8 mouse cellular contexts compared by ENCODE assay signal in the genomic region with DNA sequence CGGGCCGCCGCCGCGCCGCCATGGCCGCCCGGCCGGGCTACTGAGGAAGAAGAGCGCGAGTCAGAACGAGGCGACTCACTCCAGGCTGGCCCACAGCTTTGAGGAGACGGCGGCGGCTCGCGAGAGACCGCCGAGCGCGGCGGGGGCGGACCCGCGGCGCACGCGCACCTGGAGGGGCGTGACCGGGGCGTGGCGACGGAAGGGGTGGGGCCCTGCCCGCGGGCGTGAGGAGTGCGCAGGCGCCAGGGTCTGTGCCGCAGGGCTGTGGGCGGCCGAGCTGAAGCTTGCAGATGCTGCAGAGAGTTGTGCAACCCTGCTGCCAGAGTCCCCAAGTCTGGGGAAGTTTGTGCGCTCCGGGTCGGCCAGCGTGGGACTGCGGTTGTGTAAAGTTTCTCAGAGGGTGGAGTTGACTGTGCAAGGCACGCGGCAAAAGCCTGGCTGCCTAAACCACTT. TPM values are rescaled to one million over a fixed set of nuclear protein-coding genes. Genes with fewer than 3 reads are reported as not detected.
A peak's percentile ranks its signal among the peaks of the same experiment; 100 is the strongest.
DNase-seq lines count a peak whose midpoint lies in the region; ATAC-seq and TF ChIP-seq lines count a peak whose summit lies in the region.

A gene (minus strand): TSS at position 153 of the 453 bp plus-strand sequence.

- no peaks in the 10 kb centered on the region for H3K9me3 ChIP-seq in G1E (replicated peaks)
- no peaks in the 10 kb centered on the region for H3K9me3 ChIP-seq in forebrain, embryonic 16.5 days (ENCODE audit: control insufficient read depth, low read length)
- H3K9me3 ChIP-seq in lung, embryonic 15.5 days = no peaks in the 10 kb centered on the region

- peaks cover 7% of the 10 kb centered on the region for H3K36me3 ChIP-seq in G1E (replicated peaks)
- no peaks in the 10 kb centered on the region for H3K36me3 ChIP-seq in forebrain, embryonic 16.5 days (ENCODE audit: control insufficient read depth, insufficient read depth)
- H3K36me3 ChIP-seq in lung, embryonic 15.5 days = no peaks in the 10 kb centered on the region

- under 1% methylated on average over 49 of the region's 49 CpGs for WGBS in forebrain, embryonic 16.5 days
- under 1% methylated on average over 48 of the region's 49 CpGs for WGBS in lung, embryonic 15.5 days

- H3K27ac ChIP-seq in forebrain, embryonic 16.5 days (ENCODE audit: low read length) = peak within 1 kb of the TSS; percentile 98
- peak within 1 kb of the TSS; percentile 99 for H3K27ac ChIP-seq in lung, embryonic 15.5 days

- TF ChIP-seq CTCF in G1E (IDR thresholded peaks at IDR 0.05; ENCODE audit: low read depth, low read length) = no peak

- peaks cover 69% of the 10 kb centered on the region for H3K4me1 ChIP-seq in G1E (ENCODE audit: insufficient read depth, low read depth, low read length)
- peaks cover 10% of the 10 kb centered on the region for H3K4me1 ChIP-seq in forebrain, embryonic 16.5 days (replicated peaks; ENCODE audit: control insufficient read depth, insufficient read depth, low read length)
- H3K4me1 ChIP-seq in lung, embryonic 15.5 days = peaks cover 28% of the 10 kb centered on the region

- peak within 1 kb of the TSS; percentile 93 for H3K9ac ChIP-seq in forebrain, embryonic 16.5 days (replicated peaks; ENCODE audit: low read depth, low read length)
- peak within 1 kb of the TSS; percentile 85 for H3K9ac ChIP-seq in lung, embryonic 15.5 days

- ATAC-seq in G1E (ENCODE audit: extremely low read depth, insufficient number of reproducible peaks, low FRiP score, poor library complexity, severe bottlenecking) = peak; percentile 74
- ATAC-seq in forebrain, embryonic 16.5 days = peak; percentile 98
- ATAC-seq in lung, embryonic 15.5 days (ENCODE audit: borderline replicate concordance, extremely low read depth, low FRiP score, low TSS enrichment) = peak; percentile 97

- H3K4me2 ChIP-seq in forebrain, embryonic 16.5 days (ENCODE audit: low read length) = peak within 1 kb of the TSS; percentile 58
- peak within 1 kb of the TSS; percentile 66 for H3K4me2 ChIP-seq in lung, embryonic 15.5 days

- intact Hi-C loops in heart, postnatal 36 days (cut with DNase I) = loop anchor here (5.0 kb wide), 1 partner anchor 40 kb away; no protein-coding TSS in a partner anchor

- peak within 1 kb of the TSS; percentile 87 for H3K4me3 ChIP-seq in G1E (ENCODE audit: low read depth, low read length)
- H3K4me3 ChIP-seq in forebrain, embryonic 16.5 days (replicated peaks; ENCODE audit: low read length) = peak within 1 kb of the TSS; percentile 90
- peak within 1 kb of the TSS; percentile 73 for H3K4me3 ChIP-seq in lung, embryonic 15.5 days

- peak; percentile 94 for DNase-seq in G1E (ENCODE audit: low spot score)
- peak; percentile 92 to 98 for DNase-seq in cerebellum, adult 18-20 months
- peak; percentile 98 to 99 for DNase-seq in heart, postnatal 36 days
- DNase-seq in layer of hippocampus, adult 8-10 months (ENCODE audit: low spot score in 2 of 2) = peak; percentile 91 to 95
- DNase-seq in ovary, adult 18-20 months (ENCODE audit: low spot score) = peak; percentile 94
- DNase-seq in thymus, postnatal 0 days (ENCODE audit: low spot score) = peak; percentile 95

- H3K27me3 ChIP-seq in G1E (ENCODE audit: insufficient read depth, low read length) = peaks cover 8% of the 10 kb centered on the region
- no peaks in the 10 kb centered on the region for H3K27me3 ChIP-seq in forebrain, embryonic 16.5 days (replicated peaks; ENCODE audit: control insufficient read depth, insufficient read depth, low read length)
- H3K27me3 ChIP-seq in lung, embryonic 15.5 days = no peaks in the 10 kb centered on the region

RNA-seq across cellular contexts. Expression of the gene that starts here (rescaled TPM):
- total RNA-seq in G1E (2014; fragmentation: Nextera tagmentation) = 67.1 and 74.4 TPM in 2 replicates
- 93.6 and 108 TPM in 2 replicates for total RNA-seq in G1E (2017)
- 86.8 and 106 TPM in 2 replicates for polyA plus RNA-seq in G1E (2012)
- polyA plus RNA-seq in forebrain, embryonic 16.5 days (2015; fragmentation: Nextera tagmentation; extraction: Ambion mirVana) = 20.0 and 20.5 TPM in 2 replicates
- total RNA-seq in heart, postnatal 36 days (2021) = 10 to 100 TPM in 1 of 2 experiments, 1 to 10 TPM in 1; 7.7 to 10.3 TPM
- 10 to 100 TPM; 31.6 to 35.1 (median 32.7) TPM for total RNA-seq in layer of hippocampus, adult 8-10 months (2022)
- polyA plus RNA-seq in lung, embryonic 15.5 days (2015; fragmentation: Nextera tagmentation; extraction: Ambion mirVana) = 28.8 and 30.7 TPM in 2 replicates
- polyA plus RNA-seq in thymus, postnatal 0 days (2015; fragmentation: Nextera tagmentation; extraction: Ambion mirVana) = 10.6 and 18.3 TPM in 2 replicates

Comparison
In these comparisons a context has a peak if more than half of its experiments do, and no peak if none do; other contexts are left out.
1. Peak in every context shown above with its lines: DNase-seq, ATAC-seq, H3K4me3 ChIP-seq and H3K27ac ChIP-seq.